In the genomic region with DNA sequence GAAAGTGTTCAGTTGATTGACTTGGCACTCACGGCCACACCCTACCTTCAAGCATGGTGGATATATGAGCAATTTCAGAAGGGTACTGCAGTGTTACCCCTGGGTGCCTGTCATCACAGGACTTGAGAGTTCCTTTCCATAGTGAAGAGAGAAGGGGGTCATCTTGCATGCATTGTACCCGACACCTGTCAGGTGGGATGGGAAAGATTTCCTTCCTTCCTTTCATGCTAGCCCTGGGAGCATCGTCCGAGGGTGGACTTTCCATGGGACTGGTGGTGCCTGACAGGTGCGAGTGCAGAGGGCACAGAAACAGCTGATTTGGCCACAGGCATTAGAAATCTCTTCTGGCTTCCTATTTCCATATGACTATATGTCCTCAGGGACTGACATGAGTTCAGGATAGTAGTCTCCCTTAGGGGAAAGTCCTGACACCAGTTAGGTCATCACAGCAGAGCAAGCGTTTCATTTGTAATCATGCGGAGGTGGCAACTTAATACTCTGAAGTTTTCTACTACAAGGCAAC, we compare ENCODE assay signal across 15 mouse cellular contexts.
"Had no signal": no experiment of that assay in that cellular context is flagged by ENCODE, and none has a peak within 500 bp of the region (broad histone marks: within the 10 kb centered on the region; RNA-seq: fewer than 3 reads in every experiment).

No protein-coding gene starts in this region.

- H3K27ac ChIP-seq: layer of hippocampus, adult 2 months; limb, embryonic 10.5 days; limb, embryonic 13.5 days; liver, embryonic 13.5 days; macrophage; midbrain, embryonic 13.5 days; neural tube, embryonic 12.5 days; neural tube, embryonic 15.5 days; stomach, postnatal 0 days had no signal

- H3K9me3 ChIP-seq: limb, embryonic 10.5 days; limb, embryonic 13.5 days; liver, embryonic 13.5 days; midbrain, embryonic 13.5 days; neural tube, embryonic 12.5 days; neural tube, embryonic 15.5 days had no signal

- H3K27me3 ChIP-seq: liver, embryonic 13.5 days; midbrain, embryonic 13.5 days; neural tube, embryonic 12.5 days; neural tube, embryonic 15.5 days had no signal

- H3K9ac ChIP-seq: limb, embryonic 13.5 days; liver, embryonic 13.5 days; lung, embryonic 14.5 days; midbrain, embryonic 13.5 days; neural tube, embryonic 12.5 days; neural tube, embryonic 15.5 days had no signal

- ATAC-seq: lung, postnatal 0 days; midbrain, embryonic 16.5 days had no signal

- H3K4me3 ChIP-seq: layer of hippocampus, adult 2 months; limb, embryonic 10.5 days; limb, embryonic 13.5 days; liver, embryonic 13.5 days; midbrain, embryonic 13.5 days; neural tube, embryonic 12.5 days; neural tube, embryonic 15.5 days had no signal

- H3K4me2 ChIP-seq: limb, embryonic 13.5 days; liver, embryonic 13.5 days; lung, embryonic 14.5 days; midbrain, embryonic 13.5 days; neural tube, embryonic 12.5 days; neural tube, embryonic 15.5 days had no signal

- H3K4me1 ChIP-seq: liver, embryonic 13.5 days; midbrain, embryonic 13.5 days; neural tube, embryonic 12.5 days had no signal

- DNase-seq: layer of hippocampus, adult 9-11 months; liver; liver, embryonic 13.5 days; lung, embryonic 14.5 days; right cerebral cortex, postnatal 25 days had no signal

- H3K36me3 ChIP-seq: limb, embryonic 10.5 days; limb, embryonic 13.5 days; liver, embryonic 13.5 days; midbrain, embryonic 13.5 days; neural tube, embryonic 12.5 days; neural tube, embryonic 15.5 days had no signal
